Mouse (Mus musculus): ENCODE data around the gene Gnb1.

GRCm38 (mm10) chr4:155442808-155443207 is 48.4 kb upstream of the Gnb1 start:
- TF ChIP-seq CTCF (IDR thresholded peaks at IDR 0.05; ENCODE audit: borderline replicate concordance, insufficient read depth, low read depth, low read length): 0 out of 2 replicates have a peak, but pooled peaks have one; percentile 18
- TF ChIP-seq POLR2A (IDR thresholded peaks at IDR 0.05; ENCODE audit: borderline replicate concordance, insufficient read depth, low read length): no peak

Measured in cerebellum, adult 2 months (tissue).